Mouse (Mus musculus): ENCODE measurements around the gene Fmnl3. TPM values are rescaled to one million over a fixed set of nuclear protein-coding genes. Genes with fewer than 3 reads are reported as not detected.

Gene Fmnl3
- total and polyA plus RNA-seq, 3 experiments = 0.08 to 4.8 (median 0.11) TPM

DNA sequence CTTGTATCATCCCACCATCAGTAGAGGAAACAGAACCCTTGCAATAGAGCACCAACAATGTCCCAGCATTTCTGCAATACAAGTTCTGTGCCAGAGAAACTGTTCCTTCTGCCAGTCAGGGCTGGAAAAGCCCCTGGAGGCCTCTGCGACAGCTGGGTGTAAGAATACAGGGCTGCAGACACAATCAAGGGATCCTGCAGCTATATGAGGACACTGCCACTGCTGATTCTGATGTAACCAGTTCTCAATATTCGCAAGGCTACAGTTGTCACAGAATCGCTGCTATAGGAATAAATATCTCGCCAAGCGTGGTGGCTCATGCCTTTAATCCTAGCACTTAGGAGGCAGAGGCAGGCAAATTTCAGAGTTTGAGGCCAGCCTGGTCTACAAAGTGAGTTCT lies 6.0 kb upstream of the Fmnl3 start:
- Histone ChIP-seq H3K4me1 (ENCODE audit: insufficient read depth, low read depth, low read length) (no peaks in the 10 kb centered on the region), H3K9me3 (replicated peaks) (peaks cover 8% of the 10 kb centered on the region), H3K27me3 (ENCODE audit: insufficient read depth, low read length) (peaks cover 4% of the 10 kb centered on the region; the same call in 1 of the 2 replicates), H3K4me3 (ENCODE audit: low read depth, low read length) (no peak overlapping the region), H3K36me3 (replicated peaks) (no peaks in the 10 kb centered on the region)
- no peak for TF ChIP-seq CTCF (IDR thresholded peaks at IDR 0.05; ENCODE audit: low read depth, low read length)
- TF ChIP-seq POLR2AphosphoS5 (IDR thresholded peaks at IDR 0.05; ENCODE audit: insufficient replicate concordance, low read depth, low read length) = no peak
- no peak for TF ChIP-seq GATA1 (IDR thresholded peaks at IDR 0.05; ENCODE audit: borderline replicate concordance, low read length)
- no peak for TF ChIP-seq TAL1 (conservative IDR thresholded peaks at IDR 0.05; ENCODE audit: low read depth, low read length)
- no peak for TF ChIP-seq GATA2 (IDR thresholded peaks at IDR 0.05; ENCODE audit: borderline replicate concordance, low read depth, low read length)
- ATAC-seq (ENCODE audit: extremely low read depth, insufficient number of reproducible peaks, low FRiP score, poor library complexity, severe bottlenecking) (no peak), DNase-seq (ENCODE audit: low spot score) (no peak)

DNA sequence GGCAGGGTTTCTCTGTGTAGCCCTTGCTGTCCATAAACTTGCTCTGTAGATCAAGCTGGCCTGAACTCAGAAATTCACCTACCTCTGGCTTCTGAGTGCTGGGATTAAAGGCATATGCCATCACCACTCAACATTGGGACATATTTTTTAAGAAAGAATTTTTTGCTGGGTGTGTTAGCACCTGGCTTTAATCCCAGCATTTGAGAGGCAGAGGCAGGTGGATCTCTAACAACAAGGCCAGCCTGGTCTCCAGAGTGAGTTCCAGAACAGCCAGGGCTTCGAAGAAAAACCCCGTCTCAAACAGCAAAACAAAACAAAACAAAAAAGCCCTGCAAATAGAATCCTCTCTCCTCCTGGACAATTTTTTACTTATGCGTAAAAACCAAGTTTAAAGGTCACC lies 5.3 kb upstream of the Fmnl3 start:
- Histone ChIP-seq H3K36me3 (replicated peaks) (no peaks in the 10 kb centered on the region), H3K4me3 (ENCODE audit: low read depth, low read length) (no peak overlapping the region), H3K4me1 (ENCODE audit: insufficient read depth, low read depth, low read length) (no peaks in the 10 kb centered on the region), H3K9me3 (replicated peaks) (peaks cover 4% of the 10 kb centered on the region), H3K27me3 (ENCODE audit: insufficient read depth, low read length) (peaks cover 4% of the 10 kb centered on the region; the same call in 1 of the 2 replicates)
- ATAC-seq (ENCODE audit: extremely low read depth, insufficient number of reproducible peaks, low FRiP score, poor library complexity, severe bottlenecking) = no peak
- TF ChIP-seq GATA2 (IDR thresholded peaks at IDR 0.05; ENCODE audit: borderline replicate concordance, low read depth, low read length) (no peak), GATA1 (IDR thresholded peaks at IDR 0.05; ENCODE audit: borderline replicate concordance, low read length) (no peak), CTCF (IDR thresholded peaks at IDR 0.05; ENCODE audit: low read depth, low read length) (no peak), POLR2AphosphoS5 (IDR thresholded peaks at IDR 0.05; ENCODE audit: insufficient replicate concordance, low read depth, low read length) (no peak), TAL1 (conservative IDR thresholded peaks at IDR 0.05; ENCODE audit: low read depth, low read length) (no peak)
- no peak for DNase-seq (ENCODE audit: low spot score)

DNA sequence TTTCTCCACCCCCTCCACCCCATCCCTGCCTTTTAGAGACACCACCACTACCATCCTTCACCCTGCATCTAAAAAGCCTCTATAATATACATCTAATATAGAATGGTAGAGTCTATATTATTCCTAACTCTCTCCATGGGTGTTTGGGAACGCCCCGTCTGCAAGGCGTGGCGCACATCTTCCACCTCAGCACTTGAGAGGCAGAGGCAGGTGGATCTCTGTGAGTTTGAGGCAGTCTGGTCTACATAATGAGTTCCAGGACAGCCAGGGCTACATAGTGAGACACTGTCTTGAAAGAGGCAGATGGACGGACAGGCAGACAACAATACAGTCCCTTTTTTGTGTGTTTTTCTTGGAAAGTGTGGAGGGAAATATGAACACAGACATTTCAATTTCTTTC lies 4.8 kb upstream of the Fmnl3 start:
- no peaks in the 10 kb centered on the region for H3K4me1 ChIP-seq (ENCODE audit: insufficient read depth, low read depth, low read length)
- DNase-seq (ENCODE audit: low spot score) (no peak), ATAC-seq (ENCODE audit: extremely low read depth, insufficient number of reproducible peaks, low FRiP score, poor library complexity, severe bottlenecking) (no peak)
- H3K27me3 ChIP-seq (ENCODE audit: insufficient read depth, low read length) = peaks cover 4% of the 10 kb centered on the region; the same call in 1 of the 2 replicates
- H3K4me3 ChIP-seq (ENCODE audit: low read depth, low read length) = no peak overlapping the region
- H3K9me3 ChIP-seq (replicated peaks) = peaks cover 3% of the 10 kb centered on the region
- TF ChIP-seq GATA2 (IDR thresholded peaks at IDR 0.05; ENCODE audit: borderline replicate concordance, low read depth, low read length) (no peak), TAL1 (conservative IDR thresholded peaks at IDR 0.05; ENCODE audit: low read depth, low read length) (no peak), POLR2AphosphoS5 (IDR thresholded peaks at IDR 0.05; ENCODE audit: insufficient replicate concordance, low read depth, low read length) (no peak), CTCF (IDR thresholded peaks at IDR 0.05; ENCODE audit: low read depth, low read length) (no peak), GATA1 (IDR thresholded peaks at IDR 0.05; ENCODE audit: borderline replicate concordance, low read length) (no peak)
- no peaks in the 10 kb centered on the region for H3K36me3 ChIP-seq (replicated peaks)

DNA sequence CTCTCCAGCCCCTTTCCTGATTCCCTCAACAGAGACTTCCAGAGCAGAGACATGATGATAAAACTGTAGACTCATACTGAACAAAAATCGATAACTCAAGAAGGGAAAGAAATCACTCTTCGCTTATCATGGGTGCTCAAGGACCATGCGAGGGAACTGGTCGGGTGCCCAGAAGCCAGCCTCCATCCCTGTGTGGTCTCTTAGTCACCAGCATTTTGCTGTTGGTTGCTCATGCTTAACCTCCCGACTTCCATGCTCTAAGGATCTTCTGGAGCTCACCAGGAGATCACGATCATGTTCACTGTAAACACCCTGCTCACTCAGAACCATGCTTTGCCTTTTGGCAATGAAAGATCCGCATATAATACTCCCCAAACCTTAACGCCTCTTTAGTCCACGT lies 2.5 kb upstream of the Fmnl3 start:
- ATAC-seq (ENCODE audit: extremely low read depth, insufficient number of reproducible peaks, low FRiP score, poor library complexity, severe bottlenecking) (no peak), DNase-seq (ENCODE audit: low spot score) (no peak)
- no peaks in the 10 kb centered on the region for H3K4me1 ChIP-seq (ENCODE audit: insufficient read depth, low read depth, low read length)
- H3K27me3 ChIP-seq (ENCODE audit: insufficient read depth, low read length) = peaks cover 4% of the 10 kb centered on the region; the same call in 1 of the 2 replicates
- no peaks in the 10 kb centered on the region for H3K36me3 ChIP-seq (replicated peaks)
- no peaks in the 10 kb centered on the region for H3K9me3 ChIP-seq (replicated peaks)
- H3K4me3 ChIP-seq (ENCODE audit: low read depth, low read length) = no peak overlapping the region
- TF ChIP-seq TAL1 (conservative IDR thresholded peaks at IDR 0.05; ENCODE audit: low read depth, low read length) = no peak
- TF ChIP-seq GATA2 (IDR thresholded peaks at IDR 0.05; ENCODE audit: borderline replicate concordance, low read depth, low read length) = no peak

DNA sequence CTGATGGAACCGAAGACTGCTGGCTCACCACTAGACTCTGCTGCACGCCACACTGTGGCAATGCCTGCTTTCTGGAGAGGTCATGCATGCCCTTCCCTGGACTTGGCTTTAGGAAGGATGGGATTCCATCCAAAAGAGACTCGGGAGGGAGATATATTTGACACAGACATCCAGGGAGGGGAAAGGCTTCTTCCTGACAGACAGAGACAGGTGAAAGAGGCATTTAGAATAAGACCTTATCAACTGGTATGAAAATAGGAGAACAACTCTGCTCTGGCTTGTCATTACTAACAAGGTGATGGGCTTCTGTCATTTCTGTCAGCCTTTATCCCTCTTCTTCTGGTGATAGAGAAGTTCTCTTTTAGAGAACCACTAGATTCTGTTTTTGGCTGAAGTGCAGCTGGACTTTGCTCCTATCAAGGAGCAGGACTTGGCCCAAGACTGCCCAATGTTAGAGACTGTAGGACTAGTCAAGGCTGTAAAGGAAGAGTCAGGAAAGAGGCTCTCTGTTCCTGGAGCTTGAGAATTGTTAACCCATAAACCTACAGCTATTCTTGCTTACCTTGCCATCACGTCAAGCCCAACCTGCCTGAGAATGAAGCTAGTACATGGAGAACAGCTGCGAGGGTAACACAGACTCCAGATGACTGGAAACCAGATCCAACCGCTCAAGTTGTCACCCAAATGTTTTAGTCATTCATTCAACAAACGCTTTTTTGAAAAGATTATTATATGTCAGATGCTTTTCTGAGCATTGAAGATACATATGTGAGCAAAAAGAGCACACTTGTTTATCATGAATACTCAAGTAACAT lies 1.5 kb upstream of the Fmnl3 start:
- H3K4me1 ChIP-seq (ENCODE audit: insufficient read depth, low read depth, low read length) = no peaks in the 10 kb centered on the region
- H3K27me3 ChIP-seq (ENCODE audit: insufficient read depth, low read length) = peaks cover 4% of the 10 kb centered on the region; the same call in 1 of the 2 replicates
- no peaks in the 10 kb centered on the region for H3K9me3 ChIP-seq (replicated peaks)
- TF ChIP-seq POLR2AphosphoS5 (IDR thresholded peaks at IDR 0.05; ENCODE audit: insufficient replicate concordance, low read depth, low read length) = no peak
- no peak for TF ChIP-seq GATA1 (IDR thresholded peaks at IDR 0.05; ENCODE audit: borderline replicate concordance, low read length)
- no peak for TF ChIP-seq TAL1 (conservative IDR thresholded peaks at IDR 0.05; ENCODE audit: low read depth, low read length)
- TF ChIP-seq GATA2 (IDR thresholded peaks at IDR 0.05; ENCODE audit: borderline replicate concordance, low read depth, low read length) = no peak
- TF ChIP-seq CTCF (IDR thresholded peaks at IDR 0.05; ENCODE audit: low read depth, low read length) = no peak
- no peak for ATAC-seq (ENCODE audit: extremely low read depth, insufficient number of reproducible peaks, low FRiP score, poor library complexity, severe bottlenecking)
- H3K4me3 ChIP-seq (ENCODE audit: low read depth, low read length) = no peak overlapping the region
- H3K36me3 ChIP-seq (replicated peaks) = no peaks in the 10 kb centered on the region
- no peak for DNase-seq (ENCODE audit: low spot score)

DNA sequence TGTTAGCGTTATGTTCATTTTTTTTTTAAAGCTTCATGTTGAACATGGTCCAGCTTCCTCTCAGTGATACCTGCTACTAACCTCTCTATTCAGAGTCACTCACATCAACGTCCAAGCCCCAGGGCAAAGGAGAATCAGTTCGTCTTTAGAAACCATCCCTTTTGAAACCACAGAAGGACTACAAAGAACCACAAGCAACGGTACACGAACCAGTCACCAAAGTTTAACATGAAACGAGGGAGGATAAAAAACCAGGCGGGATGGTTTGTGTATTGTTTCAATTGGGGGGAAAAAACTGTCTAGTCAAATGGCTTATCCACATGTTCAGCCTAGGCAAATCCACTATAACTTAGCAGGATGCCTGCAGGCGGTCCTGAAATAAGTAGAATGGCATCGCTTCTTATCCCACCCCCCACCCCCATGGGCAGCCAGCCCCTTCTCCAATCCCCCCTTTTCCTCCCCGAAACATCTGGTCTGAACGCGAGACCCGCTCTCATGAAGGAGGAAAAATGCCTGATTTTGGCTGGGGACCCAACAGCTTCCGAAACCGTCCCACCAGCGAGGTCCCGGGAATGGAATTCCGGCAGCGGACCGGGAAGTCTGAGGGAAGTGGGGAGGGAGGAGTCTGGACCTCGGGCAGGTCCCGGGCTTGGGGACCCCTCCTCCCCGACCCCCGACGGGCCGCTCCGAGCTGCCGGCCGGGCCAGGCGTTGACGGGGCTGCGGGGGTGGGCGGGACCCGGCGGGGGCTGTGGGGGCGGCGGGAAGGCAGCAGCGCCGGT lies 701 bp downstream of the Fmnl3 start:
- ATAC-seq (ENCODE audit: extremely low read depth, insufficient number of reproducible peaks, low FRiP score, poor library complexity, severe bottlenecking) = no peak
- no peaks in the 10 kb centered on the region for H3K36me3 ChIP-seq (replicated peaks)
- no peaks in the 10 kb centered on the region for H3K9me3 ChIP-seq (replicated peaks)
- H3K27me3 ChIP-seq (ENCODE audit: insufficient read depth, low read length) = peaks cover 5% of the 10 kb centered on the region; the same call in 1 of the 2 replicates
- DNase-seq (ENCODE audit: low spot score) = no peak
- no peaks in the 10 kb centered on the region for H3K4me1 ChIP-seq (ENCODE audit: insufficient read depth, low read depth, low read length)
- no peak for TF ChIP-seq GATA2 (IDR thresholded peaks at IDR 0.05; ENCODE audit: borderline replicate concordance, low read depth, low read length)
- no peak for TF ChIP-seq TAL1 (conservative IDR thresholded peaks at IDR 0.05; ENCODE audit: low read depth, low read length)
- TF ChIP-seq GATA1 (IDR thresholded peaks at IDR 0.05; ENCODE audit: borderline replicate concordance, low read length) = no peak
- TF ChIP-seq POLR2AphosphoS5 (IDR thresholded peaks at IDR 0.05; ENCODE audit: insufficient replicate concordance, low read depth, low read length) = no peak
- TF ChIP-seq CTCF (IDR thresholded peaks at IDR 0.05; ENCODE audit: low read depth, low read length) = no peak
- H3K4me3 ChIP-seq (ENCODE audit: low read depth, low read length) = no peak overlapping the region
